Mouse (Mus musculus) mouse embryonic stem cell (cell line): Measurements from ENCODE around the gene Akr1a1.

Source experiments
- in situ Hi-C, 2 experiments: fragments of 300-500 bp; cut with MboI; formaldehyde crosslinking; loops; 1 replicate in 1 of 2; 3 replicates in 1 of 2; pipeline ENCODE4 v1.14.3; 2019 to 2020; ENCODE audit warnings: low sequenced_read_pairs in 2 of 2, low pct_unique_long_range_greater_than_20kb in 1 of 2, mixed read lengths in 1 of 2; ENCODE audit not compliant: unreplicated experiment in 1 of 2

Akr1a1 gene

GRCm38 (mm10) chr4:116615237-116615636 is 36.2 kb downstream of the Akr1a1 start:
- in situ Hi-C loops = no loop called here

GRCm38 (mm10) chr4:116612621-116613020 is 38.9 kb downstream of the Akr1a1 start:
- in situ Hi-C loops = no loop called here

DNA sequence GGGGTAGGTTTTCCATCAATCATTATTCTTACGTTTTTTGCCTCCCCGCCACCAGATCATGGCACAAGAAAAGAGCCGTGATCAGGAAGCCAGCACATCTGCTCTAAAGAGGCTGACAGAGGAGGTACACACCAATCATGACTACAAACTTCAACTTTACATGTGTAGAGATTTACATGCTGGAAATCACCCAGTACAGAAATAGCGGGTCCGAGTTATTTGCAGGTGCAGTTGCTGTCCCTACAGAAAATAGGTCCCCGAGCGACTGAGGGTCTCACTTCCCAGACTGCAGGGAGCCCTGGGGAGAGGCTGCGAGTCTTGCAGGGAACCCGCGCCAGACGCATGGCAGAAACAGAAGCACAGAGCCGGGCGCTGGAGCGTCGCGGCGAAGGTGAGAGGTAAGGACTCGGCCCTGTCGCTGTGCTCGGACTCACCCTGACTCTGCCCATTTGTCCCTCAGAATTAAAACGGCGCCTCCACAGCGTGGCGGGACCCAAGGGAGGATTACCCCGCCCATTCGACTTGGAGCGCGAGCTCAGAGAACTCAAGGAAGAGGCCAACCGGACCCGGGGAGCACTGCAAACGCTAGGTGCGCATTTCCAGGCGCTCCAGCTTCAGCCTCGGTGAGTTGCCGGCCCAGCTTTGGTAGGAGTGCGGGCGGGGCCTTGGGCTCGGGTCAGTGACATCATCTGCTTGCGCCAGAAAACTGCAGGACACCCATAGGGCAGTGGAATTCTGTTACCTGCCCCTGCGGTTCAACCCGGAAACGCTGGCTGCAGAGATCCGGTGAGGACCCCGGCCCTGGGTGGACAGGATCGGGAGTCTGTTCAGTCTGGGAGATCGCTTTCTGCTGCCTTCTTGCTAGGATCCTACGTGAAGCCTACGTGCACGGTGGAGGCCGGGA is 54.2 kb downstream of the Akr1a1 start:
- in situ Hi-C loops = no loop called here

DNA sequence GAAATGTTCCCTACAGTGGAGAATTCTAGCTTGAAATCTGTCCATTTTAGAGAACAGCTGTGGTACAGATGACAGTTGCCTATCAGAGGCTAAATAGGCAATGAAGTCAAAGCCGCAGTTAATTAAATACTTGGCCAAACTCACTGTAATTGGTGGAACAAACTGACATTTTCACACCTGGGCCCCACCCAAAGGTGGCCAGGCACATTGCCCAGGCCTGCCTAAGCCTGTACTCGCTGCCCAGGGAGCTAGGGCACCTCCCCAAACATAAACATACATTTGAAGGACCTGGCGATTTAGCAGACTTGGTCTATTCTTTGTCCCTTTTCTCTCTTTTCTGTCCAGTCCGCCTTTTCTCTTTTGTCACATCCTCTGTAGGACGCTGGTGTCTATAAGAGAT is 55.1 kb downstream of the Akr1a1 start, which contains the start of gene Ccdc17:
TSS of gene Ccdc17 (plus strand) at position 276 of the 400 bp plus-strand sequence.
- in situ Hi-C loops = no loop called here

DNA sequence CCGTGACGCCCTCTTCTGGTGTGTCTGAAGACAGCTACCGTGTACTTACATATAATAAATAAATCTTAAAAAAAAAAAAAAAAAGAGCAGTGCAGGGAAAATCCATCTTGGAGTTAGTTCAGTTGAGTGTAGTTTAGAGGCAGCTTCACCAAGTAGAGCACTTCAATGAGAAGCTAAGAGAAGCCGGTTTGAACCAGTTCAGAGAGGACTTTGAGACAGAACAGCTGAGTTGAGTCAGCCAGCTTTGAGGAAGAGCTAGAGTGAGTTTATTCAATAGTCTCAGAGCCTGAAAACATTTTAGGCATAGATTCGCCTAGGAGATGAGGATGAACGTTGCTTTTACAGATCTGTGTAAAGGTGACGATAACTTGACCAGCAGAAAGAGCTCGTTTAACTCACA is 55.7 kb downstream of the Akr1a1 start:
- in situ Hi-C loops = no loop called here
